In the genomic region with DNA sequence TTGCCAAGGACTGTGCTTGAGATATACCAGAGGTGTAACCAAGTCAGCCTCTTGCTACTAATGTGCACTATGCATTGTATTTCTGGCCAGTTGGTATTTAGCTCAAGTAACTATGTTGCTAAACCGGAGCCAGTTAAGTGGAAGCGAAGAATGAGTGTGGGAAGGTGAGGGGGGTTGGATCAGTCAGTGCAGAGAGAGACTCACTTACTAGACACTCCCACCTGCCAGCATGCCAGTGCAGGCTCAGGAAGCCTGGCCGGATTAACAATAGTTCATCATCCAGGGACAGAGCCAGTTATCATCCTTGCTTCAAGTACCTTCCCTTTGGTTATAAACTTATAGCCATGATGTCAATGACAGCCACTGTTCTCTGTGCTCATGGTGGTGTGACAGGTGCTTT, we compare ENCODE assay signal across 26 mouse cellular contexts. TPM values are rescaled to one million over a fixed set of nuclear protein-coding genes. Genes with fewer than 3 reads are reported as not detected.
DNase-seq lines count a peak whose midpoint lies in the region; ATAC-seq and TF ChIP-seq lines count a peak whose summit lies in the region.
"Had no signal": no experiment of that assay in that cellular context is flagged by ENCODE, and none has a peak within 500 bp of the region (broad histone marks: within the 10 kb centered on the region; RNA-seq: fewer than 3 reads in every experiment).

No protein-coding gene starts in this region.

- no peak for TF ChIP-seq CTCF in hindbrain, postnatal 0 days (IDR thresholded peaks at IDR 0.05; ENCODE audit: low read depth)

- H3K27ac ChIP-seq in hindbrain, embryonic 10.5 days = no peak overlapping the region
- H3K27ac ChIP-seq in hindbrain, postnatal 0 days = no peak overlapping the region
- H3K27ac ChIP-seq: embryonic facial prominence, embryonic 13.5 days; hindbrain, embryonic 13.5 days had no signal

- no peak overlapping the region for H3K9ac ChIP-seq in hindbrain, postnatal 0 days (replicated peaks; ENCODE audit: low read length)
- H3K9ac ChIP-seq: embryonic facial prominence, embryonic 13.5 days; forebrain, postnatal 0 days; hindbrain, embryonic 13.5 days had no signal

- 87% methylated on average over 3 of the region's 3 CpGs for whole genome bisulfite sequencing in hindbrain, embryonic 10.5 days
- 75% methylated on average over 3 of the region's 3 CpGs for WGBS in hindbrain, postnatal 0 days

- no peak for ATAC-seq in hindbrain, postnatal 0 days
- ATAC-seq: activated CD4-positive, CD25-positive, alpha-beta regulatory T cell, adult 4 months; CD4-positive, CD25-positive, alpha-beta regulatory T cell, adult 4 months; forebrain, embryonic 14.5 days; forebrain, postnatal 0 days; hindbrain, embryonic 16.5 days; inflammation-experienced regulatory T-cells, adult 6 months had no signal

- H3K27me3 ChIP-seq in hindbrain, embryonic 10.5 days (ENCODE audit: insufficient read depth, poor library complexity, severe bottlenecking) = no peaks in the 10 kb centered on the region
- no peaks in the 10 kb centered on the region for H3K27me3 ChIP-seq in hindbrain, postnatal 0 days (ENCODE audit: insufficient read depth, low read length)
- H3K27me3 ChIP-seq: embryonic facial prominence, embryonic 13.5 days; hindbrain, embryonic 13.5 days had no signal

- no peaks in the 10 kb centered on the region for H3K9me3 ChIP-seq in hindbrain, embryonic 10.5 days
- H3K9me3 ChIP-seq in hindbrain, postnatal 0 days (ENCODE audit: low read length) = no peaks in the 10 kb centered on the region
- H3K9me3 ChIP-seq: embryonic facial prominence, embryonic 13.5 days; hindbrain, embryonic 13.5 days had no signal

- H3K4me3 ChIP-seq in hindbrain, embryonic 10.5 days = no peak overlapping the region
- H3K4me3 ChIP-seq in hindbrain, postnatal 0 days (ENCODE audit: low read length) = no peak overlapping the region
- H3K4me3 ChIP-seq: embryonic facial prominence, embryonic 13.5 days; hindbrain, embryonic 13.5 days had no signal

- DNase-seq in hindbrain, embryonic 10.5 days (ENCODE audit: low spot score) = peak; percentile 1
- DNase-seq in hindbrain, postnatal 0 days (ENCODE audit: low spot score) = no peak
- DNase-seq in right cerebral cortex, adult 18-20 months = peak; percentile 27
- DNase-seq in right cerebral cortex, postnatal 25 days = no peak
- DNase-seq in brain, adult 2 months (ENCODE audit: low read depth, low spot score) = peak; percentile 50
- DNase-seq in adrenal gland, postnatal 4 days (ENCODE audit: low spot score in 2 of 2) = no peak
- DNase-seq: adrenal gland, adult 8-10 months; adrenal gland, postnatal 25 days; cerebellum, adult 11 months; cerebellum, adult 2 months; cerebellum, adult 9-11 months; cerebellum, postnatal 25 days; forebrain, postnatal 0 days; gastrocnemius, postnatal 10 days; gastrocnemius, postnatal 36 days; kidney, adult 11 months had no signal

- no peak overlapping the region for H3K4me2 ChIP-seq in hindbrain, postnatal 0 days (ENCODE audit: low read depth, low read length)
- H3K4me2 ChIP-seq: embryonic facial prominence, embryonic 13.5 days; heart, embryonic 11.5 days; hindbrain, embryonic 13.5 days had no signal

- H3K36me3 ChIP-seq in hindbrain, embryonic 10.5 days = no peaks in the 10 kb centered on the region
- no peaks in the 10 kb centered on the region for H3K36me3 ChIP-seq in hindbrain, postnatal 0 days (ENCODE audit: insufficient read depth, low read length)
- H3K36me3 ChIP-seq: embryonic facial prominence, embryonic 13.5 days; hindbrain, embryonic 13.5 days had no signal

- peaks cover 13% of the 10 kb centered on the region for H3K4me1 ChIP-seq in hindbrain, embryonic 10.5 days (replicated peaks)
- no peaks in the 10 kb centered on the region for H3K4me1 ChIP-seq in hindbrain, postnatal 0 days (ENCODE audit: insufficient read depth, low read length)

RNA-seq across cellular contexts. Expression of gene Fjx1, which starts 16.3 kb away (rescaled TPM):
- polyA plus RNA-seq in hindbrain, embryonic 10.5 days (2016; fragmentation: Nextera tagmentation; extraction: Ambion mirVana) = 17.4 and 25.0 TPM in 2 replicates
- 77.8 and 92.0 TPM in 2 replicates for total RNA-seq in hindbrain, postnatal 0 days (2014; rRNA removed)
- polyA plus RNA-seq in hindbrain, postnatal 0 days (2015; fragmentation: Nextera tagmentation; extraction: Ambion mirVana) = 27.2 and 30.1 TPM in 2 replicates
- 1 to 10 TPM; 2.7 to 3.6 TPM for total RNA-seq in adrenal gland, postnatal 4 days (2021)
- total RNA-seq: hematopoietic stem cell, adult 5-6 weeks; MEL had no signal
- polyA plus RNA-seq: activated CD4-positive, CD25-positive, alpha-beta regulatory T cell, adult 4 months; CD4-positive, CD25-positive, alpha-beta regulatory T cell, adult 4 months; inflammation-experienced regulatory T-cells, adult 6 months had no signal

Comparison
In these comparisons a context has a peak if more than half of its experiments do, and no peak if none do; other contexts are left out.
1. DNase-seq: peak in hindbrain, embryonic 10.5 days (single experiment), right cerebral cortex, adult 18-20 months (single experiment) and brain, adult 2 months (single experiment); none in hindbrain, postnatal 0 days (single experiment), right cerebral cortex, postnatal 25 days (single experiment) and adrenal gland, postnatal 4 days (0 of 2).
2. RNA of gene Fjx1, which starts 16.3 kb away (total RNA-seq): 77.8 to 92.0 TPM in hindbrain, postnatal 0 days; 2.7 to 3.6 TPM in adrenal gland, postnatal 4 days; every median in the first group is over 10 times any median in the second.